Mouse (Mus musculus): ENCODE data around the gene Tas2r110. TPM values are rescaled to one million over a fixed set of nuclear protein-coding genes. Genes with fewer than 3 reads are reported as not detected.

Gene Tas2r110
- polyA plus RNA-seq (2012; ENCODE audit: insufficient read depth, low replicate concordance): not detected in 2 replicates

DNA sequence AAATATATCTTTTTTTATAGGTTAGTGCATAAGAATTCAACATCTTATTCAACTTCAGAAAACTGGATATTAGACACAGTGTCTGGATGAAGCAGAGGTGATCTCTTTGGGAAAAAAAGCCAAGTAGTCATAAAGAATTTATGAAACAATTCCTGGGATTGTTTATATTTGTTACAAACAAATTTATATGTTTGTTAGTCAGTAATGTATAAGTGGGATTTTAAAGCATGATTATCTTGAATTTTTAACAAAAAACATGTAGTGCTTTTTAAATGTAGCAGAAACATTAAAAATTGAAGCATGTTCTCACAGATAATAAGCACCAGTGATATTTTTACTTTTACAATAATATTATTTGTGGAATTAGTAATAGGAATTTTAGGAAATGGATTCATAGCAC, at the start of gene Tas2r110:
Gene Tas2r110, plus strand, starts transcription at position 301 of the 400 bp plus-strand sequence.
- H3K9me3 ChIP-seq: no peaks in the 10 kb centered on the region
- H3K36me3 ChIP-seq (replicated peaks; ENCODE audit: low read length): no peaks in the 10 kb centered on the region
- H3K27me3 ChIP-seq (replicated peaks): no peaks in the 10 kb centered on the region
- TF ChIP-seq GATA1 (IDR thresholded peaks at IDR 0.05; ENCODE audit: borderline replicate concordance, low read length) (no peak), FLI1 (IDR thresholded peaks at IDR 0.05; ENCODE audit: low read length) (no peak)
- no peak within 1 kb of the TSS for H3K4me3 ChIP-seq (replicated peaks)
- H3K4me1 ChIP-seq: no peaks in the 10 kb centered on the region

DNA sequence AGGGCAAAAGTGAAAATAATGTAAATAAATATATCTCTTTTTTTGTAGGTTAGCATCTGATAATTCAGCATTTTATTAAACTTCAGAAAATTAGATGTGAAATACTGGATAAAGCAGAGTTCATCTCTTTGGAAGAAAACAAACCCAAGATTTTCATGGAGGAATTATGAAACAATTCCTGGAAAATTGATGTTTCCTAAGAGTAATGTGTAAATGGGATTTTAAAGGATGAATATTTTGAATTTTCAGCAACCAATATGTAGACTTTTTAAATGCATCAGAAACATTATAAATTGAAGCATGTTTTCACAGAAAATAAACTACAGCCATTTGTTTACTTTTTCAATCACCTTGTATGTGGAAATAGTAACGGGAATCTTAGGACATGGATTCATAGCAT, 21.0 kb upstream of the Tas2r110 start, which contains the start of gene Tas2r123:
Gene Tas2r123, plus strand, starts transcription at position 301 of the 400 bp plus-strand sequence.
- no peaks in the 10 kb centered on the region for H3K4me1 ChIP-seq
- H3K36me3 ChIP-seq (replicated peaks; ENCODE audit: low read length): no peaks in the 10 kb centered on the region
- H3K9me3 ChIP-seq: no peaks in the 10 kb centered on the region
- H3K27me3 ChIP-seq (replicated peaks): no peaks in the 10 kb centered on the region
- no peak for TF ChIP-seq FLI1 (IDR thresholded peaks at IDR 0.05; ENCODE audit: low read length)
- no peak for TF ChIP-seq GATA1 (IDR thresholded peaks at IDR 0.05; ENCODE audit: borderline replicate concordance, low read length)
- H3K4me3 ChIP-seq (replicated peaks): no peak within 1 kb of the TSS

DNA sequence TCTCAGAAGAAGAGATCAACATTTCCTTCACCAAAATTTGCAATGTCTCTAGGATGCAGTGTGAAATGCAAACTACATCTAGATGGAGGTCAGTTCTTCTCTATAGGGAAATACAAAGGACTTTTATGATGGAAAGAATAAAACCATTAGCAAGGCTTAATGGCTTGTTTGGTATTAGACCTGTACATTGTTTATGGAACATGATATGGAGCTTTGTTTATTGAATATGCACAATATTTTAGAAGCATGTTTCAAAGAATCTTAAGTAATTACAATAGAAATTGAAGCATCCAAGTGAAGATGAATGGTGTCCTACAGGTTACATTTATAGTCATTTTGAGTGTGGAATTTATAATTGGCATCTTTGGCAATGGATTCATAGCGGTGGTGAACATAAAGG, 12.7 kb upstream of the Tas2r110 start, which contains the start of gene Tas2r116:
Gene Tas2r116, plus strand, starts transcription at position 301 of the 400 bp plus-strand sequence.
- Histone ChIP-seq H3K9me3 (no peaks in the 10 kb centered on the region), H3K27me3 (replicated peaks) (no peaks in the 10 kb centered on the region), H3K4me1 (no peaks in the 10 kb centered on the region), H3K4me3 (replicated peaks) (no peak within 1 kb of the TSS), H3K36me3 (replicated peaks; ENCODE audit: low read length) (no peaks in the 10 kb centered on the region)
- TF ChIP-seq FLI1 (IDR thresholded peaks at IDR 0.05; ENCODE audit: low read length): no peak

DNA sequence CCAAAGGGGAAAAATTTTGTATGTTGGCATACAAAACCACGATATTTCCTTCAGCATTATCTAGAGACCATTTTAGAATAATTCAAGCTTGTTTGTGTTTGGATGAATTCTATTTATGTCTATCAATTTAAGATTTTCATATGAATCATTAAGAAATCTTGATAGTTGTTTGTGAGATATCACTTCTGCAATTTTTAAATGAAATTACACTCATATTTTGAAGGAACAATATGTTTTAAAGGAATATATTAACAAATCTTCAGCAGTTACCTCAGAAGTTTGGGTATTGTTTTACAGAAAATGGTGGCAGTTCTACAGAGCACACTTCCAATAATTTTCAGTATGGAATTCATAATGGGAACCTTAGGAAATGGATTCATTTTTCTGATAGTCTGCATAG, 24.9 kb downstream of the Tas2r110 start, which contains the start of gene Tas2r113:
Gene Tas2r113, plus strand, starts transcription at position 301 of the 400 bp plus-strand sequence.
- no peaks in the 10 kb centered on the region for H3K9me3 ChIP-seq
- TF ChIP-seq FLI1 (IDR thresholded peaks at IDR 0.05; ENCODE audit: low read length) (no peak), GATA1 (IDR thresholded peaks at IDR 0.05; ENCODE audit: borderline replicate concordance, low read length) (no peak)

DNA sequence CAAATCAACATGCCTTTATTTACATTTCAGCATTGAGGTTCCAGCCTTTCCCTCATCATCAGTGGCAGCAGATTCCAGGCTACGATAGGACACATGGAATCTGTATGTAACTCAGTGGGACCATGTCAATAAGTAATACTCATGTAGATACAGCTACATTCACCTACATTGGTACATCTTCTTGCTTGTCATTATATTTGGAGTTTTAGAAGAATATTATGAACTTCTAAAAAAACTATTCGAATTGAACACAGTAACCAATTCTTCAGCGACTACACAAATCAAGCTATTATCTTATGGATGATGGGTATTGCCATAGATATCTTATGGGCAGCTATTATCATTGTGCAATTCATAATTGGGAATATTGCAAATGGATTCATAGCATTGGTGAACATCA, 41.5 kb downstream of the Tas2r110 start, which contains the start of gene Tas2r125:
Gene Tas2r125, plus strand, starts transcription at position 301 of the 400 bp plus-strand sequence.
- TF ChIP-seq FLI1 (IDR thresholded peaks at IDR 0.05; ENCODE audit: low read length): no peak
- TF ChIP-seq GATA1 (IDR thresholded peaks at IDR 0.05; ENCODE audit: borderline replicate concordance, low read length): no peak
- H3K36me3 ChIP-seq (replicated peaks; ENCODE audit: low read length): no peaks in the 10 kb centered on the region
- no peaks in the 10 kb centered on the region for H3K4me1 ChIP-seq
- H3K4me3 ChIP-seq (replicated peaks): no peak within 1 kb of the TSS
- H3K27me3 ChIP-seq (replicated peaks): no peaks in the 10 kb centered on the region
- H3K9me3 ChIP-seq: 0 out of 2 replicates have a peak, but pooled peaks cover 4% of the 10 kb centered on the region

More for the DNA sequence above, 24.9 kb downstream of the Tas2r110 start, which contains the start of gene Tas2r113:
- no peak within 1 kb of the TSS for H3K4me3 ChIP-seq (replicated peaks)
- H3K4me1 ChIP-seq: no peaks in the 10 kb centered on the region
- no peaks in the 10 kb centered on the region for H3K27me3 ChIP-seq (replicated peaks)
- H3K36me3 ChIP-seq (replicated peaks; ENCODE audit: low read length): no peaks in the 10 kb centered on the region

Other genes starting within 250 kb of the Tas2r110 start
- gene A630073D07Rik, start 216.5 kb upstream of the Tas2r110 start, polyA plus RNA-seq (2012; ENCODE audit: insufficient read depth, low replicate concordance): not detected in 2 replicates
- gene Tas2r120, start 211.1 kb upstream of the Tas2r110 start, polyA plus RNA-seq (2012; ENCODE audit: insufficient read depth, low replicate concordance): not detected in 2 replicates
- not detected in 2 replicates for gene Tas2r121, start 167.0 kb upstream of the Tas2r110 start, polyA plus RNA-seq (2012; ENCODE audit: insufficient read depth, low replicate concordance)
- gene Tas2r122, start 156.1 kb upstream of the Tas2r110 start, polyA plus RNA-seq (2012; ENCODE audit: insufficient read depth, low replicate concordance): not detected in 2 replicates
- not detected in 2 replicates for gene Tas2r115, start 130.0 kb upstream of the Tas2r110 start, polyA plus RNA-seq (2012; ENCODE audit: insufficient read depth, low replicate concordance)
- not detected in 2 replicates for gene Tas2r124, start 113.3 kb upstream of the Tas2r110 start, polyA plus RNA-seq (2012; ENCODE audit: insufficient read depth, low replicate concordance)
- gene Tas2r102, start 105.9 kb upstream of the Tas2r110 start, polyA plus RNA-seq (2012; ENCODE audit: insufficient read depth, low replicate concordance): not detected in 2 replicates
- gene Tas2r136, start 89.8 kb upstream of the Tas2r110 start, polyA plus RNA-seq (2012; ENCODE audit: insufficient read depth, low replicate concordance): not detected in 2 replicates
- not detected in 2 replicates for gene Tas2r117, start 65.2 kb upstream of the Tas2r110 start, polyA plus RNA-seq (2012; ENCODE audit: insufficient read depth, low replicate concordance)
- not detected in 2 replicates for gene Tas2r123, start 20.9 kb upstream of the Tas2r110 start, polyA plus RNA-seq (2012; ENCODE audit: insufficient read depth, low replicate concordance)
- gene Tas2r116, start 12.6 kb upstream of the Tas2r110 start, polyA plus RNA-seq (2012; ENCODE audit: insufficient read depth, low replicate concordance): not detected in 2 replicates
- gene Tas2r113, start 25.0 kb downstream of the Tas2r110 start, polyA plus RNA-seq (2012; ENCODE audit: insufficient read depth, low replicate concordance): not detected in 2 replicates
- not detected in 2 replicates for gene Tas2r125, start 41.6 kb downstream of the Tas2r110 start, polyA plus RNA-seq (2012; ENCODE audit: insufficient read depth, low replicate concordance)
- gene Tas2r129, start 83.1 kb downstream of the Tas2r110 start, polyA plus RNA-seq (2012; ENCODE audit: insufficient read depth, low replicate concordance): not detected in 2 replicates
- 2.3 TPM in 1 of 2 replicates, not detected in the other for gene Tas2r131, start 89.9 kb downstream of the Tas2r110 start, polyA plus RNA-seq (2012; ENCODE audit: insufficient read depth, low replicate concordance)
- gene Tas2r109, start 113.0 kb downstream of the Tas2r110 start, polyA plus RNA-seq (2012; ENCODE audit: insufficient read depth, low replicate concordance): not detected in 2 replicates
- not detected in 2 replicates for gene Tas2r103, start 169.1 kb downstream of the Tas2r110 start, polyA plus RNA-seq (2012; ENCODE audit: insufficient read depth, low replicate concordance)
- not detected in 2 replicates for gene Tas2r140, start 187.8 kb downstream of the Tas2r110 start, polyA plus RNA-seq (2012; ENCODE audit: insufficient read depth, low replicate concordance)
- 30.8 and 61.3 TPM in 2 replicates for gene Smim10l1, start 236.9 kb downstream of the Tas2r110 start, polyA plus RNA-seq (2012; ENCODE audit: insufficient read depth, low replicate concordance)